Mouse (Mus musculus): ENCODE results near the gene Epb41l5.

GRCm38 (mm10) chr1:119648205-119649111, at the start of gene Epb41l5:
- TF ChIP-seq GATA1 (IDR thresholded peaks at IDR 0.05; ENCODE audit: borderline replicate concordance, low read length) (no peak), FLI1 (IDR thresholded peaks at IDR 0.05; ENCODE audit: low read length) (no peak)

Data from megakaryocyte, embryonic 14.5 days (primary cell).